Mouse (Mus musculus): ENCODE measurements around the gene Hic1.

Hic1 gene

GRCm38 (mm10) chr11:75169405-75170080 is at the start of gene Hic1:
Hic1 (minus strand) TSS chr11:75169519.
- DNase-seq (ENCODE audit: low spot score): no peak

GRCm38 (mm10) chr11:75214081-75214950 is 45.0 kb upstream of the Hic1 start:
- DNase-seq (ENCODE audit: low spot score): no peak

- DNase-seq (ENCODE audit: low spot score): no peak
Measured at GRCm38 (mm10) chr11:75213372-75214080, 44.2 kb upstream of the Hic1 start.

GRCm38 (mm10) chr11:75212876-75213275 is 43.6 kb upstream of the Hic1 start:
- DNase-seq (ENCODE audit: low spot score): no peak

- DNase-seq (ENCODE audit: low spot score): no peak
Measured at GRCm38 (mm10) chr11:75212031-75212667, 42.8 kb upstream of the Hic1 start.

- DNase-seq (ENCODE audit: low spot score): no peak
Measured at GRCm38 (mm10) chr11:75210755-75211154, 41.4 kb upstream of the Hic1 start.

GRCm38 (mm10) chr11:75210093-75210492 is 40.8 kb upstream of the Hic1 start:
- DNase-seq (ENCODE audit: low spot score): no peak

GRCm38 (mm10) chr11:75209363-75209762 is 40.0 kb upstream of the Hic1 start:
- DNase-seq (ENCODE audit: low spot score): no peak

- no peak for DNase-seq (ENCODE audit: low spot score)
Measured at GRCm38 (mm10) chr11:75206347-75206746, 37.0 kb upstream of the Hic1 start.

GRCm38 (mm10) chr11:75204472-75204871 is 35.2 kb upstream of the Hic1 start:
- DNase-seq (ENCODE audit: low spot score): no peak

GRCm38 (mm10) chr11:75203926-75204325 is 34.6 kb upstream of the Hic1 start:
- no peak for DNase-seq (ENCODE audit: low spot score)

- no peak for DNase-seq (ENCODE audit: low spot score)
Measured at GRCm38 (mm10) chr11:75201721-75202120, 32.4 kb upstream of the Hic1 start.

GRCm38 (mm10) chr11:75200935-75201334 is 31.6 kb upstream of the Hic1 start:
- DNase-seq (ENCODE audit: low spot score): no peak

- DNase-seq (ENCODE audit: low spot score): no peak
Measured at GRCm38 (mm10) chr11:75199951-75200350, 30.6 kb upstream of the Hic1 start.

- DNase-seq (ENCODE audit: low spot score): no peak
Measured at GRCm38 (mm10) chr11:75198792-75199191, 29.5 kb upstream of the Hic1 start.

GRCm38 (mm10) chr11:75197956-75198355 is 28.6 kb upstream of the Hic1 start:
- no peak for DNase-seq (ENCODE audit: low spot score)

- no peak for DNase-seq (ENCODE audit: low spot score)
Measured at GRCm38 (mm10) chr11:75196131-75196530, 26.8 kb upstream of the Hic1 start.

- DNase-seq (ENCODE audit: low spot score): no peak
Measured at GRCm38 (mm10) chr11:75194850-75195461, 25.6 kb upstream of the Hic1 start.

GRCm38 (mm10) chr11:75194121-75194849 is 25.0 kb upstream of the Hic1 start:
- DNase-seq (ENCODE audit: low spot score): no peak

GRCm38 (mm10) chr11:75193256-75194071 is 24.1 kb upstream of the Hic1 start, which contains the start of gene Rtn4rl1:
Rtn4rl1 (plus strand) TSS chr11:75193783.
- no peak for DNase-seq (ENCODE audit: low spot score)

Data from layer of hippocampus, adult 9-10 months (tissue).